Comparison of ENCODE assay signal across 7 mouse cellular contexts in genomic region chr11:99149898-99150757, GRCm38 (mm10). TPM values are rescaled to one million over a fixed set of nuclear protein-coding genes. Genes with fewer than 3 reads are reported as not detected.
DNase-seq lines count a peak whose midpoint lies in the region; ATAC-seq lines count a peak whose summit lies in the region.

No protein-coding gene starts in this region.

- H3K4me2 ChIP-seq in hindbrain, embryonic 16.5 days (ENCODE audit: low read length) = no peak overlapping the region

- H3K27ac ChIP-seq in hindbrain, embryonic 16.5 days (ENCODE audit: low read depth, low read length) = no peak overlapping the region

- H3K27me3 ChIP-seq in hindbrain, embryonic 16.5 days (replicated peaks; ENCODE audit: control insufficient read depth, insufficient read depth, low read length) = no peaks in the 10 kb centered on the region

- peaks cover 16% of the 10 kb centered on the region for H3K4me1 ChIP-seq in hindbrain, embryonic 16.5 days (ENCODE audit: control insufficient read depth, insufficient read depth, low read depth, low read length)

- H3K9ac ChIP-seq in hindbrain, embryonic 16.5 days (ENCODE audit: low read depth, low read length) = no peak overlapping the region

- no peak overlapping the region for H3K4me3 ChIP-seq in hindbrain, embryonic 16.5 days (ENCODE audit: low read length)

- ATAC-seq in hindbrain, embryonic 16.5 days = peak; percentile 79
- peak; percentile 90 for ATAC-seq in megakaryocyte progenitor cell, adult 5-6 weeks (replicated peaks; ENCODE audit: poor library complexity)

- no peaks in the 10 kb centered on the region for H3K36me3 ChIP-seq in hindbrain, embryonic 16.5 days (ENCODE audit: control insufficient read depth, insufficient read depth, low read length)

- WGBS in hindbrain, embryonic 16.5 days = 51% methylated on average over 19 of the region's 19 CpGs

- DNase-seq in ZHBTc4 (ENCODE audit: low read depth, low spot score) = peak; percentile 76
- peak; percentile 90 to 92 for DNase-seq in cerebellum, postnatal 10 days
- peak; percentile 85 to 86 for DNase-seq in frontal cortex, postnatal 36 days (ENCODE audit: low spot score in 2 of 2)
- peak; percentile 70 to 75 for DNase-seq in layer of hippocampus, postnatal 36 days
- peak; percentile 77 for DNase-seq in right cerebral cortex, postnatal 4 days

- no peaks in the 10 kb centered on the region for H3K9me3 ChIP-seq in hindbrain, embryonic 16.5 days (ENCODE audit: control insufficient read depth, low read length)

RNA-seq across cellular contexts. Expression of gene Ccr7, which starts 4.7 kb away (rescaled TPM):
- not detected in 2 replicates for polyA plus RNA-seq in hindbrain, embryonic 16.5 days (2015; fragmentation: Nextera tagmentation; extraction: Ambion mirVana)
- not detected for total RNA-seq in layer of hippocampus, postnatal 36 days (2021)
- 0.17 and 0.22 TPM in 2 replicates for total RNA-seq in megakaryocyte progenitor cell, adult 5-6 weeks (2015)
- not detected in 2 replicates for total RNA-seq in megakaryocyte progenitor cell, adult 5-6 weeks (2017)
